Mouse (Mus musculus) urinary bladder, adult 18-20 months (tissue): ENCODE data around the gene Depp1.
"Not testable (repeated sequence)": the region's sequence is repeated elsewhere in the genome, so short reads cannot be mapped to it uniquely, and the experiment has no call there.

Source experiments
- DNase-seq, 2 experiments: peaks; one replicate each; pipeline ENCODE4 v3.0.0; 2022; ENCODE audit warnings: low spot score in 2 of 2, mixed read lengths in 2 of 2

Depp1 gene

DNA sequence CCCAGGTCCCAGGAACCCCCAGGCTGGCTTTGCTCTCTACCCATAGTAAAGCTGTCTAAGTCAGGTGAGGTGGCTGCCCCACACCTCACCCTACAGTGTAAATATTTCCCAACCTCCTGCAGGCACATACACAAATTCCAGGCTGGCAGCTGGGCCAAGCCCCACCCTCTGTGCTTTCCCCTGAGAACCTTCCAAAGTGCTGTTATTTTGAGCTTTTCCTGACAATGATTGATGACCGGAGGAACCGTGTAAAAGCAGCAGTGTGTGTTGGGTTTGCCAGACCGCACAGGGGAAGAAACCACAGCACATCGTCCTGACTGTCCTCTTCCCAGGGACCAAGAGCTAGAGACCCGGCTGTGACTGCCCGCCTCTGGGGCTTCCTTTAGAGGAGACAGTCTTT, at the start of gene Depp1:
Gene Depp1, plus strand, starts transcription at position 204 of the 400 bp plus-strand sequence.
- peak; percentile 68 to 81 for DNase-seq

DNA sequence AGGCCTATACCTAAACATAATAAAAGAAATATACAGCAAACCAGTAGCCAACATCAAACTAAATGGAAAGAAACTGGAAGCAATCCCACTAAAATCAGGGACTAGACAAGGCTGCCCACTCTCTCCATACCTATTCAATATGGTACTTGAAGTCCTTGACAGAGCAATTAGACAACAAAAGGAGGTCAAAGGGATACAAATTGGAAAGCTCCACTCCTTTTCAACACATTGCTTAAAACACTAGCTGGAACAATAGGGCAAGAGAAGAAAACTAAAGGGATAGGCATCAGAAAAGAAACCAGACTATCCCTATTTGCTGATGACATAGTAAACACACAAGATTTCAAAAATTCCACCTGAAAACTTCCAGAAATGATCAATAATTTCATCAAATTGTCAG, 49.4 kb upstream of the Depp1 start:
- not testable (repeated sequence) for DNase-seq

DNA sequence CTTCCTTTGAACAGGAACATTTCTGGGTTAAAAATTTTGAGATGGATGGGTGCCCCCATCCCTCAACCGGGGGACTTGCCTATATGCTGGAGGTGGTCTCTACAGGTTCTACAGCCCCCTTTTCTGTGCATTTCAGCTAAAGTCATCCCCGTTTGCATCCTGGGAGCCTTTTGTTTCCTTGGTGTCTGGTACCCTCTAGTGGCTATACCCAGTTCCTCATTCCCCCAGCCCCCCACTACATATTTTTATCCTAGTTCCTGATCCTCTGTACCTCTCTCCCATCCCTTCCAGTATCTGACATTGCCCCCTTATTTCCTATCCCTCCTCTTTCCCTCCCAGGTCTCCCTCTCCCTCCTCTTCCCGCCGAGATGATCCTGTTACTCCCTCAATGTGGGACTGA, 43.2 kb upstream of the Depp1 start:
- DNase-seq: no peak

DNA sequence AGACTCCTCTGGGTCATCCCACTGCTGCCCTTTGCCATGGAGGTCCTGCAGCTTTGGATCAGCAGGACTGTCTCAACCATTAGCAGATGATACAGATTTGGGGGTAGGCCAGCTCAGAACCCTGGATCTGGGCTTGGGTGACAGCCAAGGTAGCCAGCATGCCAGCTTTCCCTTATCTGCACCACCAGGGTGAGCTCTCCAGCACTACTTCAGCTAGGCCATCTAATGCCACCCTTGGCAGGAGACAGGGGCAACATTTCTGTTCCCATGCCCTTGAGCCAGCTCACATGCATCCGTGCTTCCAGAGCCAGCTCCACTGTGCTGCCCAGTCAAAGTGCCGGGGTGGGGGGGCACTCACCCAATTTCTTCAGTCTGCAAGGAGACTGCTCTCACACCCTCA, 34.7 kb upstream of the Depp1 start:
- DNase-seq: no peak

DNA sequence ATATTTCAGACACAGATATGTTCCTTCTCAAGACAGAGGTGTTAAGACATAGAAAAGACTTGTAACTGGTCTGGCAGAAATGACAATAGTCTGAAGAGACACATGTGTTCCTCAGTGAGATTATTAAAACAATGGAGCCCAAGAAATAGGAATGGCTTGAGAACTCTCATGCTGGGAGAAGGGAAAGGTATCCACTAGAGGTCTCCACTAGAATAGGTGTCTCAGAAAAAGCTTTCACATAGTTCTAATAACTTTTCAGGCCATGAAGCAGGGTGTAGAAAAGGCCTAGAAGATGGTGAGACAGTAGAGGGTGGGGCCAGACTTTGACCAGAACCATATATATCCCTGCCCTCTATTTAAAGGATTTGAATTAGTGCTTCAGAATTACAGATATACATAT, 32.3 kb upstream of the Depp1 start:
- no peak for DNase-seq

DNA sequence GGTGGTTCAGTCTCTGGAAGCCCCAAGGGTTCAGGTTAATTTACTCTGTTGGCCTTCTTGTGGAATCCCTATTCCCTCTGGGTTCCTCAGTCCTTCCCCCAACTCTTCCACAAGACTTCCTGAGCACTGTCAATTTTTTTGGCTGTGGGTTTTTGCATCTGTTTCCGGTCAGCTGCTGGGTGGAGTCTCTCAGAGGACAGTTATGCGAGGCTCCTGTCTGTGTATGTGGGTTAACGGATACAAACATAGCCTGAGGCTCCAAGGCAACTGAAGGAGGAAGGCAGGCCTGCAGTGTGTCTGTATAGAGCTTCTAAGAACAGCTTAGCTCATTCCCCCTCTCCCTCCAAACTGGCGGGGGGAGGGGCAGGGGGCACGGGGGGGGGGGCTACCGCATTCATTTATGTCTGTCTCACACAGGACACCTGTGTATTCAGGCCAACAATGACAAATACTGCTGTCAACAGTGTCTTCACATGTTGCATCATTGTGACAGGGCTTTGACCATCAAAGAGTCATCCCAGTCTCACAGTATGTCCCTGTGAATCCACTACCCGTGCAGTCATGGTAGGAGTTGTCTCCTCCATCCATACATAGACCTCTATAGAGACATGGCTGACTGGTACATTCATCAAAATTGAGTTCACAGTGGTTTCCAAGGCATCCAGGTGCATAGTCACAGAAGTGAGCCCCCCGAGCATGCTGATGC, 28.9 kb upstream of the Depp1 start:
- no peak for DNase-seq

DNA sequence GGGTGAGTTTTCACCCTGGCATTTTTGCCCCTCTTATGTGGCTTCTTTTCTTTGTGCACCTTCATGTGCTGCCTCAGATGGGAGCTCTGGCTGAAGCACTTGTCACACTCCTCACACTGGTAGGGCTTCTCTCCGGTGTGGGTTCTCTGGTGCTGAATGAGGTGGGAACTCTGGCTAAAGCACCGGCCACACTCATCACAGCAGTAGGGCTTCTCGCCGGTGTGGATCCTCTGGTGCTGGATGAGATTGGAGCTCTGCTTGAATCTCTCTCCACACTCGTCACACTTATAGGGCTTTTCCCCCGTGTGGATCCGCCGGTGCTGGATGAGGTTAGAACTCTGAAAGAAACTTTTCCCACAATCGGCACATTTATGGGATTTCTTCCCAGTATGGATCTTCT, 24.0 kb upstream of the Depp1 start:
- DNase-seq: not testable (repeated sequence)

DNA sequence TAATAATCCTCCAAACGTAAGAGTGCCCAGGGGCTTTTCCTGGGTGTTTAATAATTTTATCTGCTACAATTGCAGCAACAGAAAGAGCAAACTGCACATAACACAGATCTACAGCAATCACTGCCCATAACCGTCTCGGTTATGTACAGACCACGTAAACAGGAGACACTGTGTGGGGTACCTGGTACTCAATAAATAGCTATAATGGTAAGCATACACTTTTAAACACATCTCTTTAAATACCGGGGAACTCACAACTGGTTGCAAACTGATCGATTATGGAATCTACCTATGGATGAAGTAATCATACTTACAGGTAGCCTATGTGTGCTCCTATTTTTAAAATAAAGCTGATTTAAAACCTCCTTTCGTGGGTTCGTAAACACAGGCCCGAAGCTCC, 22.3 kb upstream of the Depp1 start:
- DNase-seq: no peak

DNA sequence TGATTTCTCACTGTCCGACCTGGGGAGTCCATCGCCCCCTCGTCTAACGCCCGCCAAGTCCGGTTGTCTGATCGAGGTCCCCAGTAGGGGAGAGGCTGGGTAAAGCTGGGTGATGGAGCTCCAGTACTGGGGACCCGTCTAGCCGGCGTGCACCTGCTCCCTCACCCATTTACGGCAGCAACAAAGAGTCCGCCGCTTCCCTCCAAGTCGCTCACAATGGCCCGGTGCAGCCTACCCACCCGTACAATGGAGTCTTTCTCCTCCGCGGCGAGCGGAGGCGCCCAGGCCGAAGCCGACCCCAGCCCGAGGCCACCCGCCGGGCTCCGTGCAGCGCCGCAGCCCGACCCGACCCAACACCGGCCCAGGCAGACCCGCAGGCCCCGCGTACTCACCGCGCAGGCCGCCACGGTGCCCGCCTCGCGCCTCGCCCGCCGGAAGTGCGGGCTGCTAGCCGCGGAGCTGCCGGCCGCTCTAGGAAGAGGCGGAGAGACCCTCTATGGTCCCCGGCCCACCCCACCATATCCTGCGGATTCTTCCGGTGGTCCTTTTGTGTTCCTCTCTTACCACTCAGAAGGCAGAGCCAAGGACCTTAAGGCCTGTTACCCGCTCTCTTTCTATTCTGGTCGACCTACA, 21.8 kb upstream of the Depp1 start, which contains the start of gene Zfp422:
Gene Zfp422, minus strand, starts transcription at position 461 of the 633 bp plus-strand sequence.
- peak in 1 of 2 experiments; percentile 72 for DNase-seq

DNA sequence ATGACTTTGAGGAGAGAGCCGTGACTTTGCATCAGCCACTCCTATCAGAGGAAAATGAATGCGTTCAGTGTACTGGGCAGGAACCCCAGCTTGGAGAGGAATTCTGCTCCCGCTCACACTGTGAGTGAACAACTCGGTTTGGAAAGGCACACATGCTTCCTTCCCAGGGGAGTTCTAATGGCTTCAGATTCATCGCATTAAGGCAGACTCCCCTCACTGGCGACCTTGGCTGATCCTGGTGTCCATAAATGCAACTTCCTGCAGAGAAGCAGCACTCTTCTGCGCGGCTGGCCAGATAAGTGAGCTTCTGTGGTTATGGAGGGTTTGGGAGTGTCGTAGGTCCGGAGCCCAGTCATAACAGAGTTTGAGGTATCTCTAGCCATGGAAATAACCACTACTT, 20.6 kb upstream of the Depp1 start:
- DNase-seq: no peak

DNA sequence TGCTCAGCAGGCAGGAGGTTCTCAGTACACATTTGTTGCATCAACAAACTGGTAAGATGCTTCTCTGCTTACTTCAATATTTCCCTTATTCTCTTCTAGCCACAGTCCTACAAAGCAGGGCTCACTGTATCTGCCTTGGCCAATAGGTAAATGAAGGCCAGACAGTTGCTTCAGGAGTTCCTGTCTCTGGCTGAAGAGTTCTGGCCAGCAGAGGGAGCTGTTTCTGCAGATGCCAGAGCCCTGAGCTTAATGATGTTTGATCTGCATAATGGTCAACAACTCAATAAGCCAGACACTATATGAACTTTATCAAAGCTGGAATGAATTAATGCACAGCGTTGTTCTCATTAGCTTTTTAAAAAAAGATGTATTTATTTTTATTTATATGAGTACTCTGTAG, 18.3 kb upstream of the Depp1 start:
- peak; percentile 65 to 72 for DNase-seq

DNA sequence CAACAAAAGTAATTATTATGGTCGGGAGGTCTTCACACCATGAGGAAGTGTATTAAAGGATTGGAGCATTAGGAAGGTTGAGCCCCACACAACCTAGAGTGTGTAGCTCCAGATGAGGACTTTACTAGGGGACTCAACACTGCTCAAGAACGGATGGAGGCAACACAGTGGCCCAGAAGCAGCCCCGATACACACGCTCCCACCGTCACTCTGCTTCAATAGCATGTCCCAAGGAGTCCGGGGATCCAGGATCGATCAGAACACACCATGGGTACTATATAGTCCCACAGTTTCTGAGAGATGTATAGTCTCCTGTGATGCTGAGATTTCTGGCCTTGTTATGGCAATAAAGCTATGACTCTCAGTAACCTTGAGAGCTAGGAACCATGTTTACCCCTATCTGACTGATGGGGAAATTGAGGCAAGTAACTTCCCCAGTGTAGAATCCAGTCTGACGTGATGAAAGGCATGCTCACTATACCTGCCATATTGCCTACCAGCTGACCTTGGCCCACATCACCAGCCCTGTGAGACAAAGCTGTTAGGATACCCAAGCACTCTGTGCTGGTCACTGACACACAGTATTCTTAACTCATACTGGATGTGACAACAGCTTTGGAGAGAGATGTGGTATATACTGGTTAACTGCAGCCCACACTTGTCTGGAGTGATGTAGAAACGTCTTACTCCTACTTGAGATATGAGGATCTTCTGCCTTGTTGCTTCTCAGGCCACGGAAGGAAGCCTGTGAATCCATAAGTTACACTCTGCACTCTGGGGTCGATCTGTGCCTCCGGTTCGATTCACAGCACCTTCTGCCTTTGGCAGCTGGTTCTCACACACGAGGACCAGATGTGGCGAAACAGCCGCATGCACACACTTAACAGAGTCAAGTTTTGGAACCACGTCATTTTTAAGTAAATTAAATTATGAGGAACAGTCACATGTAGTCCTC, 16.4 kb upstream of the Depp1 start:
- DNase-seq: no peak

DNA sequence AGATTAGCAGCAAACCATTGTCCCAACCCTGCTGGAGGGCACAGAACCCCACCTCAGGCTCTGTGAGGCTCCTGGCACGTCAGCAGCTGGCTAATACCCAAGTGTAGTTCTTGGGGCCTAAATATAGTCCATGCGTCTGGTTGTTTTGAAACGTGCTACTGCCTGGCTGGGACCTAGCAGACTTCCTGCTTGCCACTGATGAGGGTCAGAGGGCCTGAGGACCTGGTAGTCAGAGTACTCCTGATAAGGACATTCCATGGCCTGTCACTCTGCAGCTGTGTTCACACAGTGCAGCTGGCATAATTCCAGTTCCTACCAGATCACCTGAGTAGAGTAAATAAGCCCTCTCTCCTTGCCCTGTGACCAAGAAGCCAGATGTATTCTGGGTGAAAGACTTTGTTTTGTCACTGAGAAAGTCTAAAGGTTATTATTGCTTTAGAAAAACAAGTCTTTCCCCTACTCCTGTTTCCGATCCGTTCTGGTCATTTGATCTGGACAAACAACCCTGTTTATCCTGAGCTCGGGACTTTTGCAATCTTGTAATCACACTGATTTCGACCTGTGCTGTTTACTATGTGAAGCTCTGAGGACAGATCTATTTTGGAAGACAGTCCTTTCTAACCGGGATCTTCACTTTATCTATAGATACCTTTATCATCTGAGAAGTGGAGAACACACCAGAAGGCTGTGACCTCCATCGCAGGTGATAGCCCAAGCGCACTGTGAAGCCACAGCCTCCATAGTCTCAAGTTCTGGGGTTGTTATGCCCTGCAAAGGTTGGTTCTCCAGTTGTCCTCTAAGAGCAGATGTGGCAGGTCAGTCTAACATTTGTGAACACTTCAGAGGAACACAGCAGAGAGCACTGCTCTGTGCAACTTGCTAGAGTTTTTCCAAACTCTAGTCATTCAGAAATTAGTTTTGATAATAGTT, 14.9 kb upstream of the Depp1 start:
- peak; percentile 56 to 79 for DNase-seq

DNA sequence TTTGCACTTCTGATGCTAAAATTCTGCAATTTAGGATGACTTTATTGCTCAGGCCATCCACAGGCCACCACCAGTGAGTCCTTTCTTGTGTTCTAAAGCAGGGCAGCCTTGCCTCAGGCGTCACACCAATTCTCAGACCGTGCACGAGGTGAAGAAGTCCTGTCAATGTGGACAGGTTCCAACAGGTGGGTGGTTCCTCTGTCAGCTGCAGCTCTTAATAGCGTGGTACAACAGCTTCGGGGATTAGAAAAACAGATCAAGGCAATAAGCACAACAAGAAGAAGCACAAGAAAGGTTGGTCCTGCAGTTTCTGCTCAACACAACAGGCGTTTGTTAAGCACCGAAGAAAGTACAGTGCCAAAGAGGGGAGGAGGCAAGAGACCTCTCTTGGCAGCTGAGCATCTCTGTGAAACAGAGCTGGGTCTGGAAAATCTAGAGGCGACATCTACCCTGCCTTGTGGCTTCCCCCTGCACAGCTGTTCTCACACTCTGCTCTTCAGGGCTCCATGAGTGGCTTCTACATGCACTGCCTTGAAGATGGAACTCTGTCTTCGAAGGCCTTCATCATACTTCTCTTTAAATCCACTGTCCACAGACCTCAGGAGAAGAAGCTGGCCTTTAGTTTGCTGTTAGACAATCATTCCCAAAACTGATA, 13.7 kb upstream of the Depp1 start:
- no peak for DNase-seq

DNA sequence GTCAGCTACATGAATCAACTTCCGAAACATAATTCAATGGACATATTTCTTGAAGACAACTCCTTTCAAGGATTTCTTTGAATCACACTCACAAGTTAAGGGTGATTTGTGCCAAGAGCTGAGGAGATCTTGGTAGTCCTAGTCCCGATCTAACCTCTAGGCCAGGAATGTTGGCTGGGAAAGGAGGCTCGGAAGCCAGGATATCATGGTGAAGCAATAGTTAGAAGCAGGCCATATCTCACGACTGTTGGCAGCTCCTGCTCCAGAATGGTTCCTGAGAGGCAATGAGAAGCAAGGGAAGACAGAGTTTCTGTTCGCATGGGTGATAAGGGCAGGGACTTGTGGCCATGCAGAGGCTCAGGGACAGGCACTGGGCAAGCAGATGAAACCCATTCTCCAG, 12.9 kb upstream of the Depp1 start:
- DNase-seq: no peak

DNA sequence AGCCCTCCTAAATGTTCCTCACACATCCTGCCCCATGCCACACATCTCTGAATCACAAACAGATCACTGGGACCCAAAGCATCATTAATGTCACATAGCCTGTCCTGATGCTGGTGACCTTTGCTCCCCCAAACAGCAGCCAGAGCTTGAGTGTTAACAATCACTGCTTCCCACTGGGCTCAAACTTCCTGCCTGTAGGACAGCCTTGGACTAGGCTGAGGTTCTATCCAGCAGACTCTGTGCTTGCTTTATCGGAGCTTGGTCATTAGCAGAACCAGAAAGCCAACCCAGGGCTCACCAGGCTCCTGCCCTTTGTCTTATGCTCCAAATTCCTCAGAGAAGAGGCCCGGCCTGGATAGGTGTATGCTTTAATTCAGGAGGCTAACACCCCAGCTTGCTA, 11.5 kb upstream of the Depp1 start:
- DNase-seq: no peak

DNA sequence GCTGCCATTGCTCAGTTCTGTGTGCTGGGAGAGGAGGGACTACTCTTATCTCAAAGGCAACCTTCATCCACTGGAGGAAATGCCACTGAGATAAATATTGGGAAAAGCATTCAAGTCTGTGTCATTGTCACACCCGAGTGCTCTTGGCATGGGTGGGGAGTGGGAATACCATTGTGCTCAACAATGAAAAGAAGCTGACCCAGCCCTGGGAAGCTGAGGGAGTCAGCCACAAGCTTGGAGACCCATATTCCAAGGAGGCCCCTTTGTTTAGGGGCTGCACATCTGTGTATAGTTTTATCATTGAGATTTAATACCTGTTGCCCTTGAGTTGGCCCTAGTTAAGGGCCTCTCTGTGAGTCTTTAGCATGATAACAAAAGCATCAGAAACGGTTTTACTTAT, 10.7 kb upstream of the Depp1 start:
- no peak for DNase-seq

DNA sequence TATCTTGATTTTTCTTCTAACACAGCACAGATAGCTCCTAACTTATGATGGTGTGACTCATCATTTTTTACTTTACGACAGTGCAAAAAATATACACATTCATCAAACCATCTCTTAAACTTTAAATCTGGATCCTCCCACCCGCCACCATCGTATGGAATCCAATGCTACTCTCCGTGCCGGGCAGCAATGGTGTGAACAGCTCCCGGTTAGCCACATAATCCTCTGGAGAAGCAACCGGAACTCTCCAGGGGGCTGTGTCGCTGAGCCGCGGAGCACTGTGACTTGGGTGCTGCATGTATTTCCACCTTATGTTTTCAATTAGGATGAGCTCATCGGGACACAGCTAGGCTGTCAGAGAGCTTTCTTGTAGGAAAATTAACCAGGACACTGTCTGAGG, 7.5 kb upstream of the Depp1 start:
- DNase-seq: no peak

DNA sequence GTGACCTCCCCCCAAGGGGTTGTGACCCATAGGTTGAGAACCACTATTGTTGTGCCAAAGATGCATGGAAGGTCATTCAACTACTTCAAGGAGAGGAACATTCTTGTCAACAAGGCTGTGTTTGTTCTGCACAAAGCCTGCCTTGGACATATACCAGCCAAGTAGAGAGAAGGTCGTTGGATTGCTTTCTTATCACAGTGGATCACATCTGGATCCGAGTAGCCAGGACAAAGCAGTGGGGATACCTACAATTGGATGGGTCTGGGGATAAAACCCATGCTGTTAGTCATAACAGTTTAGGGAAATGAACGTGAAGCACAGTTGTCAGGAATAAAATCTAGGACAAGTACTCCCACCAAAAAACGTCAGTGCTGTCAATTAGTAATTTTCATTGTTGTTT, 6.5 kb upstream of the Depp1 start:
- DNase-seq: no peak

DNA sequence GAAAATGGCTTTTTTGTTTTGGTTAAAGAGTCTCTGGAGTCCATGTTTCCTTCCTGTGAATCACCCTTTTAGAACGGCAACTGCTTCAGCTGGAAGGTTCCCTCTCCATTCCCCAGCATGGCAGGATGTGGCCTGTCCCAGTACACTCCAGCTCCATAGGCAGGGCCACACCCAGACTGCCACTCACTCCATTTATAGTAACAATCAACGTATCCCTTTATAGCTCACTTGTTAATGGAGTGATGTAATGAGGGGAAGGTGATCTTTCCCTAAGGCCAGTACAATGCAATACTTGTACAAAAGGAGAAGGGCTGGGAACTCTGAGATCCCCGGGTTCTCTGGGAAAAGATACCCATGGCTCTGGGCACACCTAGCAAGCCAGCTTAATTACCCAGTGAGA, 6.1 kb upstream of the Depp1 start:
- DNase-seq: no peak

DNA sequence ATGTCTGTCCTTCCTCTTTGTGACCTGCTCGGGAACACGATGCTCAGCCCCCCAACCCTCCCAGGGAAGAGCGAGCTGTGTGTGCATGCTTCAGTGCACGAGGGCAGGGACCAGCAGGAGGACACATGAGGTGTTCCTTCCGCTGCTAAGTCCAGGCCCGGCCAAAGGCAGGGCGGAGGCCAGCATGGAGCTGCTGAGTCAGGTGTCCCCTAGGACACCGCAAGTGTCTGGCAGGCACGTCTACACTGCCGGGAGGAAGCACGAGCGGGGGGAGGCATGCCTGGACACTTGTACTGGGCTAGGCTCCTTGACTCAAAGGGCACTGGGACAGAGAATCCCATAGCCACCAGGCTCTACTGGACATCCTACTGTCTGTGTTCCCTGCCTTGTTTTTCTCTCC, 2.6 kb upstream of the Depp1 start:
- DNase-seq: peak in 1 of 2 experiments; percentile 47
